Mouse (Mus musculus) CH12.LX (cell line): ENCODE data around the gene Pigk.

Experiments used
- BHLHE40 ChIP-seq: IDR thresholded peaks from 2 replicates; pipeline ENCODE4 v1.6.1; 2011; ENCODE audit warnings: mild to moderate bottlenecking, low read depth, low read length, improper control_type of control experiment
- CTCF ChIP-seq, 2 experiments: IDR thresholded peaks in 1 of 2; conservative IDR thresholded peaks in 1 of 2; 2 replicates each; pipeline ENCODE4 v1.5.1; 2011 to 2012; ENCODE audit warnings: low read depth in 2 of 2, low read length in 2 of 2, improper control_type of control experiment in 1 of 2, inconsistent platforms in 1 of 2, mild to moderate bottlenecking in 1 of 2, moderate library complexity in 1 of 2
- E2F4 ChIP-seq: IDR thresholded peaks from 2 replicates; pipeline ENCODE4 v1.6.1; 2011; ENCODE audit warnings: low read depth, low read length, improper control_type of control experiment; ENCODE audit not compliant: insufficient replicate concordance
- EP300 ChIP-seq: IDR thresholded peaks from 2 replicates; pipeline ENCODE4 v1.6.1; 2011; ENCODE audit warnings: low read length, improper control_type of control experiment
- MAFK ChIP-seq: IDR thresholded peaks from 2 replicates; pipeline ENCODE4 v1.6.1; 2011; ENCODE audit warnings: low read length, improper control_type of control experiment; ENCODE audit not compliant: insufficient replicate concordance
- MAZ ChIP-seq: IDR thresholded peaks from 2 replicates; pipeline ENCODE4 v1.6.1; 2012; ENCODE audit warnings: low read depth, mild to moderate bottlenecking, inconsistent platforms, low read length, improper control_type of control experiment, moderate library complexity
- NRF1 ChIP-seq: IDR thresholded peaks from 2 replicates; pipeline ENCODE4 v1.6.1; 2014; ENCODE audit warnings: low read depth, mild to moderate bottlenecking, inconsistent platforms, low read length, improper control_type of control experiment, moderate library complexity
- POLR2A ChIP-seq: IDR thresholded peaks from 2 replicates; pipeline ENCODE4 v1.6.1; 2011; ENCODE audit warnings: low read depth, mild to moderate bottlenecking, improper control_type of control experiment, low read length
- POLR2AphosphoS2 ChIP-seq: IDR thresholded peaks from 2 replicates; pipeline ENCODE4 v1.6.1; 2011; ENCODE audit warnings: low read depth, low read length, improper control_type of control experiment
- RCOR1 ChIP-seq: conservative IDR thresholded peaks from 2 replicates; pipeline ENCODE4 v1.6.1; 2012; ENCODE audit warnings: low read depth, mild to moderate bottlenecking, inconsistent platforms, low read length, improper control_type of control experiment
- SIN3A ChIP-seq: IDR thresholded peaks from 2 replicates; pipeline ENCODE4 v1.6.1; 2012; ENCODE audit warnings: low read length, improper control_type of control experiment, inconsistent platforms
- ZMIZ1 ChIP-seq: IDR thresholded peaks from 2 replicates; pipeline ENCODE4 v1.6.1; 2012; ENCODE audit warnings: low read depth, mild to moderate bottlenecking, inconsistent platforms, low read length, improper control_type of control experiment

DNA sequence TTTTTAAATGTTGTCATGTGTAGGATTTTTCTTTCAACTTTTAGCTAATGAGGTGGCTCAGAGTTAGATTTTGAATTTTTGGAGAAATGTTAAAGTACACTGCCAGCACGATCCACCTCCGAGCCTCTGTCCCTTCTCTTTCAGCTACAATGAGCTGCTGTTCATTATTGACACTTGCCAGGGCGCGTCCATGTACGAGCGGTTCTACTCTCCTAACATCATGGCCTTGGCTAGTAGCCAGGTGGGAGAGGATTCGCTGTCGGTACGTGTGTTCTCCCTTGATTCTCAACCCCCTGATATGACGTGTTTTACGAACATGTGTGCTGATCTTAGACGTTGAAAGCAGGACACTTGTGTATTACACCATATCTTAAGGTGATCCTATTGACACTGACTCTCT, 30.4 kb downstream of the Pigk start:
- no peak for TF ChIP-seq CTCF (conservative IDR thresholded peaks at IDR 0.05 in 1 of 2, IDR thresholded peaks at IDR 0.05 in 1 of 2; ENCODE audit: low read depth in 2 of 2, low read length in 2 of 2)
- TF ChIP-seq EP300, result no peak
- TF ChIP-seq BHLHE40, result no peak
- no peak for TF ChIP-seq RCOR1
- no peak for TF ChIP-seq POLR2AphosphoS2
- no peak for TF ChIP-seq NRF1
- no peak for TF ChIP-seq POLR2A
- no peak for TF ChIP-seq E2F4
- TF ChIP-seq MAZ, result no peak
- TF ChIP-seq ZMIZ1, result no peak
- TF ChIP-seq SIN3A, result no peak
- TF ChIP-seq MAFK, result no peak
